Mouse (Mus musculus) heart, postnatal 4 days (tissue): ENCODE results near the gene Dpagt1. TPM values are rescaled to one million over a fixed set of nuclear protein-coding genes. Genes with fewer than 3 reads are reported as not detected.
A peak's percentile ranks its signal among the peaks of the same experiment; 100 is the strongest.
"Not testable (repeated sequence)": the region's sequence is repeated elsewhere in the genome, so short reads cannot be mapped to it uniquely, and the experiment has no call there.

Source experiments
- DNase-seq: peaks from one replicate; pipeline ENCODE4 v3.0.0; 2021
- total RNA-seq, 2 experiments: library from RNA; stranded (reverse); gene quantifications; 2 replicates each; pipeline ENCODE4 v1.2.3; 2021

The Dpagt1 gene
- 10 to 100 TPM; 24.1 to 25.0 TPM for total RNA-seq

- DNase-seq: no peak
These were observed at the start of gene Dpagt1 for GRCm38 (mm10) chr9:44325768-44326370. Gene Dpagt1, plus strand, starts transcription at chr9:44326019.

GRCm38 (mm10) chr9:44283183-44283582 is 42.6 kb upstream of the Dpagt1 start:
- DNase-seq: no peak

GRCm38 (mm10) chr9:44286256-44286850 is 39.5 kb upstream of the Dpagt1 start:
- no peak for DNase-seq

- DNase-seq: no peak
These were observed 38.8 kb upstream of the Dpagt1 start for GRCm38 (mm10) chr9:44287003-44287400.

- peak; percentile 27 for DNase-seq
These were observed 38.3 kb upstream of the Dpagt1 start for GRCm38 (mm10) chr9:44287401-44288075.

GRCm38 (mm10) chr9:44288076-44288958 is 37.5 kb upstream of the Dpagt1 start, which contains the start of gene Abcg4:
Gene Abcg4, minus strand, starts transcription at chr9:44288615.
- peak; percentile 25 for DNase-seq

GRCm38 (mm10) chr9:44288959-44289291 is 36.9 kb upstream of the Dpagt1 start:
- no peak for DNase-seq

- DNase-seq: peak; percentile 44
These were observed 33.3 kb upstream of the Dpagt1 start for GRCm38 (mm10) chr9:44292490-44292889.

GRCm38 (mm10) chr9:44300001-44300400 is 25.8 kb upstream of the Dpagt1 start:
- not testable (repeated sequence) for DNase-seq

GRCm38 (mm10) chr9:44305466-44306079 is 20.2 kb upstream of the Dpagt1 start, which contains the start of gene Hinfp:
Gene Hinfp, minus strand, starts transcription at chr9:44305671.
- peak; percentile 98 for DNase-seq

GRCm38 (mm10) chr9:44306532-44306931 is 19.3 kb upstream of the Dpagt1 start:
- DNase-seq: no peak

- DNase-seq: no peak
These were observed 18.6 kb upstream of the Dpagt1 start for GRCm38 (mm10) chr9:44307248-44307647.

GRCm38 (mm10) chr9:44309756-44310155 is 16.1 kb upstream of the Dpagt1 start:
- no peak for DNase-seq

- no peak for DNase-seq
These were observed 15.1 kb upstream of the Dpagt1 start for GRCm38 (mm10) chr9:44310750-44311135.

GRCm38 (mm10) chr9:44311136-44312134 is 14.4 kb upstream of the Dpagt1 start:
- peak; percentile 48 for DNase-seq

GRCm38 (mm10) chr9:44313476-44314256 is 12.2 kb upstream of the Dpagt1 start:
- DNase-seq: no peak

- DNase-seq: no peak
These were observed 11.6 kb upstream of the Dpagt1 start for GRCm38 (mm10) chr9:44314257-44314547.

- DNase-seq: no peak
These were observed 10.9 kb upstream of the Dpagt1 start for GRCm38 (mm10) chr9:44314910-44315309.

GRCm38 (mm10) chr9:44317452-44317851 is 8.4 kb upstream of the Dpagt1 start:
- DNase-seq: no peak

- no peak for DNase-seq
These were observed 7.6 kb upstream of the Dpagt1 start for GRCm38 (mm10) chr9:44318076-44318825.
